Comparison of ENCODE assay signal across 16 mouse cellular contexts in the genomic region with DNA sequence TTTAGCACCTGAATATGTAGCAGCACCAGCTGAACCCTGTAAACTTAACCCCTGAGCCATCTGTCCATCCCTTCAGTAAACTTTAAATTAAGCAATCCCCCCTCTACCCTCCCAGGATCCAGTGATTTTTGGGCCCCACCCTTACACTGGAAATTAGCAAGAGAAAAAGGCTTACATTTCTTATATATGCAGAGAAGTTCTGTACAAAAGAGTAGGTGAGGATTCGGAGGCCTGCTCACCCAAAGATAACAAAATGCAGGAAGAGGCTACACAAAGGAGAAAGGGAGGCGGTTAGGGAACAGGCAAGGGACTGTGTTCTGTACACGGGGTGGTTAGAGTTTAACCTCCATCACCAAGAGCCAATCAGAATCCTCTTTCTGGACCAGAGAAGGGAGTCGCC.
"Had no signal": no experiment of that assay in that cellular context is flagged by ENCODE, and none has a peak within 500 bp of the region (broad histone marks: within the 10 kb centered on the region; RNA-seq: fewer than 3 reads in every experiment).

No protein-coding gene starts in this region.

- H3K27me3 ChIP-seq: midbrain, embryonic 12.5 days; neural tube, embryonic 13.5 days; neural tube, embryonic 15.5 days had no signal

- DNase-seq: lung, postnatal 10 days; lung, postnatal 4 days; midbrain, embryonic 14.5 days; retina, postnatal 1 day; right cerebral cortex, adult 18-20 months; right cerebral cortex, postnatal 25 days; right cerebral cortex, postnatal 4 days; spleen, adult 18-20 months; thymus, adult 18-20 months; thymus, postnatal 14 days; thymus, postnatal 36 days had no signal

- H3K9me3 ChIP-seq: midbrain, embryonic 10.5 days; midbrain, embryonic 12.5 days; neural tube, embryonic 13.5 days; neural tube, embryonic 15.5 days had no signal

- H3K36me3 ChIP-seq: midbrain, embryonic 12.5 days; neural tube, embryonic 13.5 days; neural tube, embryonic 15.5 days had no signal

- H3K4me3 ChIP-seq: midbrain, embryonic 10.5 days; midbrain, embryonic 12.5 days; myocyte; neural tube, embryonic 13.5 days; neural tube, embryonic 15.5 days had no signal

- H3K4me1 ChIP-seq: midbrain, embryonic 10.5 days; neural tube, embryonic 15.5 days had no signal
